Mouse (Mus musculus): ENCODE measurements around the gene Lats2. TPM values are rescaled to one million over a fixed set of nuclear protein-coding genes. Genes with fewer than 3 reads are reported as not detected.

The Lats2 gene
- total RNA-seq (2012; rRNA removed) (1.5 TPM in 2 replicates), total RNA-seq (2014; rRNA removed) (0.96 and 4.0 TPM in 2 replicates), polyA plus RNA-seq (2012; ENCODE audit: insufficient read length, low read depth) (0.64 and 1.1 TPM in 2 replicates)

- no peak for TF ChIP-seq CTCF (conservative IDR thresholded peaks at IDR 0.05 in 1 of 2, IDR thresholded peaks at IDR 0.05 in 1 of 2; ENCODE audit: low read depth in 2 of 2, low read length in 2 of 2)
- no peak for TF ChIP-seq E2F4 (IDR thresholded peaks at IDR 0.05; ENCODE audit: insufficient replicate concordance, low read depth, low read length)
- TF ChIP-seq IRF4 (IDR thresholded peaks at IDR 0.05; ENCODE audit: low read depth, low read length), result no peak
- no peak for TF ChIP-seq SMC3 (IDR thresholded peaks at IDR 0.05; ENCODE audit: low read depth, low read length)
- no peak for TF ChIP-seq JUN (IDR thresholded peaks at IDR 0.05; ENCODE audit: insufficient read depth, low read depth, low read length)
- no peak for TF ChIP-seq PAX5 (IDR thresholded peaks at IDR 0.05; ENCODE audit: low read length)
- no peak for TF ChIP-seq TCF12 (IDR thresholded peaks at IDR 0.05; ENCODE audit: low read depth, low read length)
- TF ChIP-seq MAX (IDR thresholded peaks at IDR 0.05; ENCODE audit: low read length), result no peak
- in situ Hi-C loops (cut with MboI; ENCODE audit: low pct_ligation_motif_present, low pct_unique_long_range_greater_than_20kb, low sequenced_read_pairs), result no loop called here
- H3K4me3 ChIP-seq (replicated peaks in 1 of 3; ENCODE audit: low read depth in 2 of 3, low read length in 2 of 3, poor library complexity in 1 of 3), result no peak within 1 kb of the TSS
- no peak within 1 kb of the TSS for H3K9ac ChIP-seq (ENCODE audit: insufficient read depth, low read depth)
- no peak within 1 kb of the TSS for H3K27ac ChIP-seq (ENCODE audit: insufficient read depth, low read depth)
- dilution Hi-C loops (cut with MboI; ENCODE audit: extremely low pct_ligation_motif_present, extremely low pct_unique_long_range_greater_than_20kb, low sequenced_read_pairs), result no loop called here
- H3K4me2 ChIP-seq (ENCODE audit: insufficient read depth, low read depth, poor library complexity, severe bottlenecking), result no peak within 1 kb of the TSS
- DNase-seq (ENCODE audit: extremely low read depth), result no peak
- H3K36me3 ChIP-seq (replicated peaks in 1 of 2; ENCODE audit: control insufficient read depth in 1 of 2, insufficient read depth in 1 of 2, low read length in 1 of 2), result no peaks in the 10 kb centered on the region
- no peaks in the 10 kb centered on the region for H3K27me3 ChIP-seq (replicated peaks)
- peaks cover 0 to 19% of the 10 kb centered on the region in 2 experiments; a peak in 2 of 4 replicates for H3K4me1 ChIP-seq (ENCODE audit: control insufficient read depth in 1 of 2, insufficient read depth in 2 of 2)
- no peaks in the 10 kb centered on the region for H3K9me3 ChIP-seq (replicated peaks; ENCODE audit: low read length)
- H3K79me2 ChIP-seq (replicated peaks; ENCODE audit: control insufficient read depth, extremely low read depth, insufficient read depth, poor library complexity, severe bottlenecking), result no peaks in the 10 kb centered on the region
These were observed at the start of gene Lats2 for GRCm38 (mm10) chr14:57758237-57758636. Lats2 (minus strand) TSS chr14:57758388.

GRCm38 (mm10) chr14:57803731-57804130 is 45.5 kb upstream of the Lats2 start:
- Histone ChIP-seq H3K36me3 (replicated peaks in 1 of 2; ENCODE audit: control insufficient read depth in 1 of 2, insufficient read depth in 1 of 2, low read length in 1 of 2) (peaks cover 57 to 81% of the 10 kb centered on the region in 2 experiments), H3K4me2 (ENCODE audit: insufficient read depth, low read depth, poor library complexity, severe bottlenecking) (no peak overlapping the region), H3K9me3 (replicated peaks; ENCODE audit: low read length) (peaks cover 3% of the 10 kb centered on the region), H3K79me2 (replicated peaks; ENCODE audit: control insufficient read depth, extremely low read depth, insufficient read depth, poor library complexity, severe bottlenecking) (peaks cover 29% of the 10 kb centered on the region), H3K27me3 (replicated peaks) (no peaks in the 10 kb centered on the region), H3K4me3 (replicated peaks in 1 of 3; ENCODE audit: low read depth in 2 of 3, low read length in 2 of 3, poor library complexity in 1 of 3) (no peak overlapping the region), H3K27ac (ENCODE audit: insufficient read depth, low read depth) (no peak overlapping the region), H3K4me1 (ENCODE audit: control insufficient read depth in 1 of 2, insufficient read depth in 2 of 2) (peaks cover 8 to 25% of the 10 kb centered on the region in 2 experiments), H3K9ac (ENCODE audit: insufficient read depth, low read depth) (no peak overlapping the region)
- dilution Hi-C loops (cut with MboI; ENCODE audit: extremely low pct_ligation_motif_present, extremely low pct_unique_long_range_greater_than_20kb, low sequenced_read_pairs), result no loop called here
- in situ Hi-C loops (cut with MboI; ENCODE audit: low pct_ligation_motif_present, low pct_unique_long_range_greater_than_20kb, low sequenced_read_pairs), result no loop called here
- no peak for DNase-seq (ENCODE audit: extremely low read depth)
- TF ChIP-seq POLR2AphosphoS2 (IDR thresholded peaks at IDR 0.05; ENCODE audit: low read depth, low read length) (0 out of 2 replicates have a peak, but pooled peaks have one; percentile 48), MXI1 (IDR thresholded peaks at IDR 0.05; ENCODE audit: low read depth, low read length) (no peak)

- peaks cover 8 to 14% of the 10 kb centered on the region in 2 experiments for H3K4me1 ChIP-seq (ENCODE audit: control insufficient read depth in 1 of 2, insufficient read depth in 2 of 2)
- peaks cover 33% of the 10 kb centered on the region for H3K79me2 ChIP-seq (replicated peaks; ENCODE audit: control insufficient read depth, extremely low read depth, insufficient read depth, poor library complexity, severe bottlenecking)
- H3K4me2 ChIP-seq (ENCODE audit: insufficient read depth, low read depth, poor library complexity, severe bottlenecking), result peak within 1 kb of the TSS; percentile 100
- in situ Hi-C loops (cut with MboI; ENCODE audit: low pct_ligation_motif_present, low pct_unique_long_range_greater_than_20kb, low sequenced_read_pairs), result no loop called here
- no peaks in the 10 kb centered on the region for H3K9me3 ChIP-seq (replicated peaks; ENCODE audit: low read length)
- H3K27me3 ChIP-seq (replicated peaks), result peaks cover 8% of the 10 kb centered on the region
- H3K36me3 ChIP-seq (replicated peaks in 1 of 2; ENCODE audit: control insufficient read depth in 1 of 2, insufficient read depth in 1 of 2, low read length in 1 of 2), result peaks cover 20 to 30% of the 10 kb centered on the region in 2 experiments
- dilution Hi-C loops (cut with MboI; ENCODE audit: extremely low pct_ligation_motif_present, extremely low pct_unique_long_range_greater_than_20kb, low sequenced_read_pairs), result no loop called here
- H3K27ac ChIP-seq (ENCODE audit: insufficient read depth, low read depth), result peak within 1 kb of the TSS; percentile 36
- peak within 1 kb of the TSS; percentile 90 for H3K9ac ChIP-seq (ENCODE audit: insufficient read depth, low read depth)
- peak; percentile 99 for DNase-seq (ENCODE audit: extremely low read depth)
- H3K4me3 ChIP-seq (replicated peaks in 1 of 3; ENCODE audit: low read depth in 2 of 3, low read length in 2 of 3, poor library complexity in 1 of 3), result peak within 1 kb of the TSS; percentile 76 to 93 (median 91)
- TF ChIP-seq ZMIZ1 (IDR thresholded peaks at IDR 0.05; ENCODE audit: low read depth, low read length) (peak; percentile 72; the same call in 1 of the 2 replicates), HCFC1 (IDR thresholded peaks at IDR 0.05; ENCODE audit: low read depth, low read length) (peak; percentile 76), RAD21 (IDR thresholded peaks at IDR 0.05; ENCODE audit: low read depth, low read length) (no peak), MEF2A (IDR thresholded peaks at IDR 0.05; ENCODE audit: borderline replicate concordance, low read depth, low read length) (no peak), POLR2A (IDR thresholded peaks at IDR 0.05; ENCODE audit: low read depth, low read length) (peak; percentile 89), NRF1 (IDR thresholded peaks at IDR 0.05; ENCODE audit: low read depth, low read length) (peak; percentile 91), BHLHE40 (IDR thresholded peaks at IDR 0.05; ENCODE audit: low read depth, low read length) (no peak), ZC3H11A (IDR thresholded peaks at IDR 0.05; ENCODE audit: low read depth, low read length) (no peak), CHD1 (IDR thresholded peaks at IDR 0.05; ENCODE audit: low read depth, low read length) (no peak), JUN (IDR thresholded peaks at IDR 0.05; ENCODE audit: insufficient read depth, low read depth, low read length) (no peak), SIN3A (IDR thresholded peaks at IDR 0.05; ENCODE audit: low read length) (peak; percentile 60), USF2 (conservative IDR thresholded peaks at IDR 0.05; ENCODE audit: low read depth, low read length) (no peak), TCF12 (IDR thresholded peaks at IDR 0.05; ENCODE audit: low read depth, low read length) (peak; percentile 52; the same call in 1 of the 2 replicates), ETS1 (conservative IDR thresholded peaks at IDR 0.05; ENCODE audit: low read depth, low read length) (no peak), KAT2A (IDR thresholded peaks at IDR 0.05; ENCODE audit: insufficient replicate concordance, low read length) (no peak)
These were observed 40.1 kb upstream of the Lats2 start, which contains the start of gene Sap18 for GRCm38 (mm10) chr14:57797991-57798931. Sap18 (plus strand) TSS chr14:57798180.

Measured in CH12.LX (cell line).